Mouse (Mus musculus) liver, embryonic 11.5 days (tissue): Measurements from ENCODE around the gene Hivep2. TPM values are rescaled to one million over a fixed set of nuclear protein-coding genes. Genes with fewer than 3 reads are reported as not detected.
A peak's percentile ranks its signal among the peaks of the same experiment; 100 is the strongest.

Experiments used
- ATAC-seq: fragments of 200-750 bp; cut with Nextera tagmentation; replicated peaks from 2 replicates; pipeline ENCODE4 v1.8.0; 2017; ENCODE audit warnings: moderate number of reproducible peaks, mild to moderate bottlenecking, moderate TSS enrichment, moderate library complexity; ENCODE audit not compliant: low FRiP score
- DNase-seq: peaks from one replicate; pipeline ENCODE4 v3.0.0-alpha.2; 2017; ENCODE audit warnings: low spot score
- H3K27ac ChIP-seq: fragments of 300-500 bp; sonication (generic); 2 replicates; pipeline ENCODE4 v1.5.1; 2014; ENCODE audit warnings: mild to moderate bottlenecking, low read depth, low read length, control low read depth
- H3K27me3 ChIP-seq: fragments of 300-500 bp; sonication (generic); replicated peaks from 2 replicates; pipeline ENCODE4 v1.6.1; 2014; ENCODE audit warnings: low read length, mixed read lengths; ENCODE audit not compliant: control insufficient read depth, insufficient read depth
- H3K36me3 ChIP-seq: fragments of 300-500 bp; sonication (generic); 2 replicates; pipeline ENCODE4 v1.6.1; 2014; ENCODE audit warnings: mild to moderate bottlenecking, low read length, moderate library complexity, mixed read lengths; ENCODE audit not compliant: control insufficient read depth, insufficient read depth
- H3K4me1 ChIP-seq: fragments of 300-500 bp; sonication (generic); replicated peaks from 2 replicates; pipeline ENCODE4 v1.6.1; 2014; ENCODE audit warnings: low read length, mixed read lengths; ENCODE audit not compliant: control insufficient read depth, insufficient read depth
- H3K4me2 ChIP-seq: fragments of 300-500 bp; sonication (generic); 2 replicates; pipeline ENCODE4 v1.6.1; 2014; ENCODE audit warnings: mild to moderate bottlenecking, control low read depth, moderate library complexity
- H3K4me3 ChIP-seq: fragments of 300-500 bp; sonication (generic); 2 replicates; pipeline ENCODE4 v1.5.1; 2014; ENCODE audit warnings: low read depth, low read length, control low read depth
- H3K9ac ChIP-seq: fragments of 300-500 bp; sonication (generic); 2 replicates; pipeline ENCODE4 v1.6.1; 2014; ENCODE audit warnings: low read depth, low read length, control low read depth
- H3K9me3 ChIP-seq: fragments of 300-500 bp; sonication (generic); 2 replicates; pipeline ENCODE4 v1.6.1; 2016; ENCODE audit warnings: low read length, inconsistent platforms, mixed read lengths; ENCODE audit not compliant: control insufficient read depth
- WGBS: fragments of 180-500 bp; shearing (Covaris S2); extraction: QIAGEN DNeasy Blood & Tissue Kit; methylation state at CpG from one replicate; pipeline ENCODE4 v1.1.7; 2014; 5-methylcytosine and 5-hydroxymethylcytosine counted together
- polyA plus RNA-seq: library from polyadenylated mRNA; unstranded; fragments of >200 nt; fragmentation: Nextera tagmentation; extraction: Ambion mirVana; gene quantifications from 2 replicates; pipeline ENCODE4 v1.2.1, GENCODE M21; 2014

Gene Hivep2
- polyA plus RNA-seq, 1 experiment from 2014 or later = 2.2 TPM

GRCm38 (mm10) chr10:14082275-14082674, 116.4 kb downstream of the Hivep2 start:
- no peaks in the 10 kb centered on the region for H3K27me3 ChIP-seq
- DNase-seq = no peak
- H3K4me1 ChIP-seq = no peaks in the 10 kb centered on the region
- no peaks in the 10 kb centered on the region for H3K9me3 ChIP-seq
- 61% methylated on average over 3 of the region's 3 CpGs for WGBS
- H3K4me2 ChIP-seq = no peak overlapping the region
- ATAC-seq = no peak
- H3K9ac ChIP-seq = no peak overlapping the region
- H3K4me3 ChIP-seq = no peak overlapping the region
- no peak overlapping the region for H3K27ac ChIP-seq
- no peaks in the 10 kb centered on the region for H3K36me3 ChIP-seq

DNA sequence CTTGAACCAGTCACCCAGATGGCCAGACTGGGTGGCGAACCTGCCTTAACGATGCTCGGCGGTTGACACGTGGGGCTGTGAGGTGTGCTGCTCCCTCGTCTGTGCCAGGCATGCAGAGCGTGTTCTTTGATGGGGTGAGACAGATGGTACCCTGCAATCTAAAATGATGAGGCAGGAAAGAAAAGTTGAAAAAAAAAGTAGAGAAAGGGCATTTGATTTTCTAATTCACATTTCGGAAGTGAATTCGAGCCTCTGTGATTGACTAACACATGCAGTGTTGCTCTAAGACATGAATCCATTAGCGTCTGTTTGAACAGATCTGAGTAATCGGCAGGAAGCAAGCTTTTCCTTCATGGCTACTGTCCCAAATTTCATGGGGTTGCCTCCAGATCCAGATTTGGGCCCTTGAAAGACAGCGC, 119.4 kb downstream of the Hivep2 start:
- Histone ChIP-seq H3K27ac (no peak overlapping the region), H3K9ac (no peak overlapping the region), H3K27me3 (no peaks in the 10 kb centered on the region), H3K36me3 (no peaks in the 10 kb centered on the region), H3K9me3 (no peaks in the 10 kb centered on the region), H3K4me1 (no peaks in the 10 kb centered on the region), H3K4me2 (no peak overlapping the region), H3K4me3 (no peak overlapping the region)
- DNase-seq (no peak), ATAC-seq (no peak)
- 88% methylated on average over 12 of the region's 12 CpGs for WGBS

DNA sequence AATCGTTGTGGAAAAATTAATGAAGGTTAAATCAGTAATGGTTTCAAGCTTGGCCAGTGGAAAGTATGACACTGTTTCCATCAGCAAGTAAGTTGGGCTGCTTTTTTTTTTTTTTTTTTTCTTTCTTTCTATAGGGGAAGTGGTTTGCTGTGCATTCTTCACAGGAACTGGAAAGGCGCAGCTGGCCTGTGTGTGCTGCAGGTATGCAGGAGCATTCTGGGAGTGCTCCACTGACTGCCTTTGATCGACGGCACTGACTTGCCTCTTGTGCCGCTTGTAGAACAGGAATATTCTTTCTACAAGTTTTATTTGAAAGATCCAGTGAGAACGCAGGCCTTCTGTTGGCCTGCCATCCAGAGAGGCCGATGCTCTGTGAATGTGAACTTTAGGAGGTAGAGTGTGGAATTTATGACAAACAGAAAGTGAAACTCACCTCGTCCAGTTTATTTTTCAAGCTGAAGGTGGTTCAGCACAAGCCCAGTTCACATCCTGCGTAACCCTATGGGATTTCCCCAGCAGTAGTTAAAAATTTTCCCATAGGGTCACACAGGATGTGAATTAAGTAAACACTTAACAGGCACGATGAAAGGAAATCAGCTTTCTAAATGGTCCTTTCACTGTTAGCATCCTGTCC, 120.1 kb downstream of the Hivep2 start:
- Histone ChIP-seq H3K4me1 (no peaks in the 10 kb centered on the region), H3K4me2 (peak overlapping the region; percentile 43), H3K4me3 (peak overlapping the region; percentile 21; the same call in 1 of the 2 replicates), H3K27ac (peak overlapping the region; percentile 5; the same call in 1 of the 2 replicates), H3K27me3 (no peaks in the 10 kb centered on the region), H3K9me3 (no peaks in the 10 kb centered on the region), H3K9ac (no peak overlapping the region), H3K36me3 (no peaks in the 10 kb centered on the region)
- WGBS = 55% methylated on average over 10 of the region's 10 CpGs
- DNase-seq = no peak
- ATAC-seq = no peak

- no peaks in the 10 kb centered on the region for H3K4me1 ChIP-seq
- H3K4me2 ChIP-seq = no peak overlapping the region
- no peak for ATAC-seq
- no peaks in the 10 kb centered on the region for H3K9me3 ChIP-seq
- no peak overlapping the region for H3K9ac ChIP-seq
- no peaks in the 10 kb centered on the region for H3K27me3 ChIP-seq
- H3K27ac ChIP-seq = no peak overlapping the region
- DNase-seq = no peak
- no peaks in the 10 kb centered on the region for H3K36me3 ChIP-seq
- H3K4me3 ChIP-seq = no peak overlapping the region
- 75% methylated on average over 7 of the region's 7 CpGs for WGBS
Observed at GRCm38 (mm10) chr10:14087316-14087715, 121.4 kb downstream of the Hivep2 start.

GRCm38 (mm10) chr10:14089488-14089887, 123.6 kb downstream of the Hivep2 start:
- DNase-seq = no peak

GRCm38 (mm10) chr10:14094033-14094432, 128.2 kb downstream of the Hivep2 start:
- 85% methylated on average over 4 of the region's 4 CpGs for WGBS
- Histone ChIP-seq H3K4me1 (no peaks in the 10 kb centered on the region), H3K27ac (no peak overlapping the region), H3K27me3 (no peaks in the 10 kb centered on the region), H3K9ac (no peak overlapping the region), H3K36me3 (no peaks in the 10 kb centered on the region), H3K4me2 (no peak overlapping the region), H3K9me3 (no peaks in the 10 kb centered on the region), H3K4me3 (no peak overlapping the region)
- ATAC-seq (no peak), DNase-seq (no peak)

More at GRCm38 (mm10) chr10:14089488-14089887, 123.6 kb downstream of the Hivep2 start:
- 57% methylated on average over 9 of the region's 9 CpGs for WGBS
- Histone ChIP-seq H3K4me3 (no peak overlapping the region), H3K27ac (no peak overlapping the region), H3K27me3 (no peaks in the 10 kb centered on the region), H3K9me3 (no peaks in the 10 kb centered on the region), H3K36me3 (no peaks in the 10 kb centered on the region), H3K9ac (no peak overlapping the region), H3K4me1 (no peaks in the 10 kb centered on the region), H3K4me2 (no peak overlapping the region)
- ATAC-seq = no peak

- no peak overlapping the region for H3K4me2 ChIP-seq
- no peaks in the 10 kb centered on the region for H3K4me1 ChIP-seq
- H3K36me3 ChIP-seq = no peaks in the 10 kb centered on the region
- H3K9me3 ChIP-seq = no peaks in the 10 kb centered on the region
- no peak overlapping the region for H3K27ac ChIP-seq
- ATAC-seq = no peak
- no peak overlapping the region for H3K4me3 ChIP-seq
- 68% methylated on average over 3 of the region's 3 CpGs for WGBS
- no peak for DNase-seq
- H3K9ac ChIP-seq = no peak overlapping the region
- no peaks in the 10 kb centered on the region for H3K27me3 ChIP-seq
Observed at GRCm38 (mm10) chr10:14096045-14096444, 130.2 kb downstream of the Hivep2 start.

- Histone ChIP-seq H3K4me2 (no peak overlapping the region), H3K4me1 (no peaks in the 10 kb centered on the region), H3K4me3 (no peak overlapping the region), H3K36me3 (no peaks in the 10 kb centered on the region), H3K9ac (no peak overlapping the region), H3K27me3 (no peaks in the 10 kb centered on the region), H3K9me3 (no peaks in the 10 kb centered on the region), H3K27ac (no peak overlapping the region)
- ATAC-seq = no peak
- no peak for DNase-seq
- 77% methylated on average over 4 of the region's 4 CpGs for WGBS
Observed at GRCm38 (mm10) chr10:14099182-14099581, 133.3 kb downstream of the Hivep2 start.

- ATAC-seq = no peak
- H3K27me3 ChIP-seq = no peaks in the 10 kb centered on the region
Observed at GRCm38 (mm10) chr10:14100041-14100440, 134.2 kb downstream of the Hivep2 start.

More at GRCm38 (mm10) chr10:14100041-14100440, 134.2 kb downstream of the Hivep2 start:
- 81% methylated on average over 8 of the region's 8 CpGs for WGBS
- H3K27ac ChIP-seq = no peak overlapping the region
- no peaks in the 10 kb centered on the region for H3K36me3 ChIP-seq
- no peak for DNase-seq
- no peaks in the 10 kb centered on the region for H3K4me1 ChIP-seq
- H3K4me3 ChIP-seq = no peak overlapping the region
- H3K4me2 ChIP-seq = no peak overlapping the region
- no peaks in the 10 kb centered on the region for H3K9me3 ChIP-seq
- no peak overlapping the region for H3K9ac ChIP-seq
